Mouse (Mus musculus): ENCODE measurements around the gene Tpm1. TPM values are rescaled to one million over a fixed set of nuclear protein-coding genes. Genes with fewer than 3 reads are reported as not detected.

Gene Tpm1
- total and polyA plus RNA-seq, 2 experiments from 2014 or later, result 133 to 134 TPM

- Histone ChIP-seq H3K27me3 (ENCODE audit: insufficient read depth, low read length) (no peaks in the 10 kb centered on the region), H3K9ac (no peak overlapping the region), H3K27ac (ENCODE audit: low read depth, low read length) (no peak overlapping the region), H3K36me3 (ENCODE audit: insufficient read depth) (peaks cover 64% of the 10 kb centered on the region), H3K9me3 (ENCODE audit: low read length) (no peaks in the 10 kb centered on the region), H3K4me2 (ENCODE audit: low read depth) (no peak overlapping the region), H3K4me3 (ENCODE audit: low read depth, low read length) (no peak overlapping the region), H3K4me1 (ENCODE audit: insufficient read depth) (no peaks in the 10 kb centered on the region)
- WGBS, result 86% methylated on average over 7 of the region's 7 CpGs
- DNase-seq (no peak), ATAC-seq (no peak)
- TF ChIP-seq CTCF (IDR thresholded peaks at IDR 0.05; ENCODE audit: low read depth), result no peak
Measured at GRCm38 (mm10) chr9:67026890-67027289, 22.3 kb downstream of the Tpm1 start.

GRCm38 (mm10) chr9:67026061-67026460 lies 23.1 kb downstream of the Tpm1 start:
- WGBS, result 95% methylated on average over 7 of the region's 7 CpGs
- Histone ChIP-seq H3K27ac (ENCODE audit: low read depth, low read length) (no peak overlapping the region), H3K36me3 (ENCODE audit: insufficient read depth) (peaks cover 58% of the 10 kb centered on the region), H3K4me3 (ENCODE audit: low read depth, low read length) (no peak overlapping the region), H3K9me3 (ENCODE audit: low read length) (no peaks in the 10 kb centered on the region), H3K4me1 (ENCODE audit: insufficient read depth) (no peaks in the 10 kb centered on the region), H3K4me2 (ENCODE audit: low read depth) (no peak overlapping the region), H3K9ac (no peak overlapping the region), H3K27me3 (ENCODE audit: insufficient read depth, low read length) (no peaks in the 10 kb centered on the region)
- ATAC-seq (no peak), DNase-seq (no peak)
- no peak for TF ChIP-seq CTCF (IDR thresholded peaks at IDR 0.05; ENCODE audit: low read depth)

GRCm38 (mm10) chr9:67024889-67025692 lies 24.1 kb downstream of the Tpm1 start:
- peaks cover 48% of the 10 kb centered on the region for H3K36me3 ChIP-seq (ENCODE audit: insufficient read depth)
- WGBS, result 93% methylated on average over 17 of the region's 17 CpGs
- no peak for TF ChIP-seq CTCF (IDR thresholded peaks at IDR 0.05; ENCODE audit: low read depth)

GRCm38 (mm10) chr9:67023371-67023770 lies 25.8 kb downstream of the Tpm1 start:
- no peak for ATAC-seq
- no peak for DNase-seq
- Histone ChIP-seq H3K27me3 (ENCODE audit: insufficient read depth, low read length) (no peaks in the 10 kb centered on the region), H3K9me3 (ENCODE audit: low read length) (no peaks in the 10 kb centered on the region), H3K4me3 (ENCODE audit: low read depth, low read length) (no peak overlapping the region), H3K27ac (ENCODE audit: low read depth, low read length) (no peak overlapping the region), H3K9ac (no peak overlapping the region), H3K36me3 (ENCODE audit: insufficient read depth) (peaks cover 31% of the 10 kb centered on the region), H3K4me1 (ENCODE audit: insufficient read depth) (no peaks in the 10 kb centered on the region), H3K4me2 (ENCODE audit: low read depth) (no peak overlapping the region)
- TF ChIP-seq CTCF (IDR thresholded peaks at IDR 0.05; ENCODE audit: low read depth), result no peak
- WGBS, result 95% methylated on average over 9 of the region's 9 CpGs

More at GRCm38 (mm10) chr9:67024889-67025692, 24.1 kb downstream of the Tpm1 start:
- Histone ChIP-seq H3K4me1 (ENCODE audit: insufficient read depth) (no peaks in the 10 kb centered on the region), H3K4me2 (ENCODE audit: low read depth) (no peak overlapping the region), H3K9ac (no peak overlapping the region), H3K27ac (ENCODE audit: low read depth, low read length) (no peak overlapping the region), H3K4me3 (ENCODE audit: low read depth, low read length) (no peak overlapping the region), H3K9me3 (ENCODE audit: low read length) (no peaks in the 10 kb centered on the region), H3K27me3 (ENCODE audit: insufficient read depth, low read length) (no peaks in the 10 kb centered on the region)
- DNase-seq (no peak), ATAC-seq (no peak)

GRCm38 (mm10) chr9:67020063-67020462 lies 29.1 kb downstream of the Tpm1 start:
- ATAC-seq (no peak), DNase-seq (no peak)
- TF ChIP-seq CTCF (IDR thresholded peaks at IDR 0.05; ENCODE audit: low read depth), result no peak
- no peak overlapping the region for H3K9ac ChIP-seq
- 67% methylated on average over 2 of the region's 2 CpGs for WGBS
- H3K27ac ChIP-seq (ENCODE audit: low read depth, low read length), result no peak overlapping the region
- H3K4me2 ChIP-seq (ENCODE audit: low read depth), result no peak overlapping the region
- H3K9me3 ChIP-seq (ENCODE audit: low read length), result no peaks in the 10 kb centered on the region
- H3K36me3 ChIP-seq (ENCODE audit: insufficient read depth), result peaks cover 14% of the 10 kb centered on the region; the same call in 1 of the 2 replicates
- no peaks in the 10 kb centered on the region for H3K4me1 ChIP-seq (ENCODE audit: insufficient read depth)
- no peaks in the 10 kb centered on the region for H3K27me3 ChIP-seq (ENCODE audit: insufficient read depth, low read length)
- H3K4me3 ChIP-seq (ENCODE audit: low read depth, low read length), result no peak overlapping the region

GRCm38 (mm10) chr9:67013501-67013900 lies 35.7 kb downstream of the Tpm1 start:
- ATAC-seq (no peak), DNase-seq (no peak)
- H3K4me1 ChIP-seq (ENCODE audit: insufficient read depth), result no peaks in the 10 kb centered on the region
- TF ChIP-seq CTCF (IDR thresholded peaks at IDR 0.05; ENCODE audit: low read depth), result no peak
- no peaks in the 10 kb centered on the region for H3K27me3 ChIP-seq (ENCODE audit: insufficient read depth, low read length)
- no peak overlapping the region for H3K27ac ChIP-seq (ENCODE audit: low read depth, low read length)
- H3K36me3 ChIP-seq (ENCODE audit: insufficient read depth), result no peaks in the 10 kb centered on the region
- H3K4me2 ChIP-seq (ENCODE audit: low read depth), result no peak overlapping the region
- no peak overlapping the region for H3K9ac ChIP-seq
- WGBS, result 79% methylated on average over 2 of the region's 2 CpGs
- H3K4me3 ChIP-seq (ENCODE audit: low read depth, low read length), result no peak overlapping the region
- H3K9me3 ChIP-seq (ENCODE audit: low read length), result no peaks in the 10 kb centered on the region

- no peak for TF ChIP-seq CTCF (IDR thresholded peaks at IDR 0.05; ENCODE audit: low read depth)
- H3K27ac ChIP-seq (ENCODE audit: low read depth, low read length), result no peak overlapping the region
- no peaks in the 10 kb centered on the region for H3K36me3 ChIP-seq (ENCODE audit: insufficient read depth)
- H3K9me3 ChIP-seq (ENCODE audit: low read length), result no peaks in the 10 kb centered on the region
- WGBS, result 51% methylated on average over 3 of the region's 3 CpGs
- H3K4me2 ChIP-seq (ENCODE audit: low read depth), result no peak overlapping the region
- no peaks in the 10 kb centered on the region for H3K4me1 ChIP-seq (ENCODE audit: insufficient read depth)
- H3K27me3 ChIP-seq (ENCODE audit: insufficient read depth, low read length), result no peaks in the 10 kb centered on the region
- no peak for ATAC-seq
- no peak overlapping the region for H3K9ac ChIP-seq
- DNase-seq, result no peak
- H3K4me3 ChIP-seq (ENCODE audit: low read depth, low read length), result no peak overlapping the region
Measured at GRCm38 (mm10) chr9:67012470-67012869, 36.7 kb downstream of the Tpm1 start.

Measured in forebrain, postnatal 0 days (tissue).